Mouse (Mus musculus) B cell, adult 67 days (primary cell): ENCODE data around the gene Ces2a. TPM values are rescaled to one million over a fixed set of nuclear protein-coding genes. Genes with fewer than 3 reads are reported as not detected.

ENCODE experiments used
- total RNA-seq, 2 experiments: library from RNA; stranded (reverse); gene quantifications; 4 replicates each; pipeline ENCODE4 v1.2.4; 2023

Gene Ces2a
- not detected for total RNA-seq

GRCm38 (mm10) chr8:104733753-104734152 is at the start of gene Ces2a:
Gene Ces2a (plus strand): TSS chr8:104734003.

Other genes starting within 250 kb of the Ces2a start
- 1 to 10 TPM; 2.4 to 2.8 TPM for gene Terb1, start 224.1 kb upstream of the Ces2a start, total RNA-seq
- 10 to 100 TPM; 44.8 to 45.2 TPM for gene Nae1, start 199.4 kb upstream of the Ces2a start, total RNA-seq
- gene Car7, start 199.3 kb upstream of the Ces2a start, total RNA-seq, result 1 to 10 TPM in 1 of 2 experiments, under 1 TPM in 1; 0.95 to 2.7 TPM
- 10 to 100 TPM; 12.1 to 13.4 TPM for gene Pdp2, start 142.6 kb upstream of the Ces2a start, total RNA-seq
- gene Cdh16, start 109.6 kb upstream of the Ces2a start, total RNA-seq, result not detected
- 10 to 100 TPM; 22.2 to 26.9 TPM for gene Rrad, start 102.7 kb upstream of the Ces2a start, total RNA-seq
- gene Ciao2b, start 92.0 kb upstream of the Ces2a start, total RNA-seq, result 10 to 100 TPM; 27.5 to 35.8 TPM
- gene Ces2b, start 97.6 kb downstream of the Ces2a start, total RNA-seq, result not detected
- not detected for gene Ces2c, start 113.1 kb downstream of the Ces2a start, total RNA-seq
- not detected for gene Ces2e, start 192.3 kb downstream of the Ces2a start, total RNA-seq
- not detected for gene Ces2f, start 213.4 kb downstream of the Ces2a start, total RNA-seq
- gene Ces2g, start 227.7 kb downstream of the Ces2a start, total RNA-seq, result not detected